Mouse (Mus musculus) thymus, adult 2 months (tissue): ENCODE results near the gene Dnajc16. TPM values are rescaled to one million over a fixed set of nuclear protein-coding genes. Genes with fewer than 3 reads are reported as not detected.
A peak's percentile ranks its signal among the peaks of the same experiment; 100 is the strongest.

Experiments used
- DNase-seq: peaks from one replicate; pipeline ENCODE4 v3.0.0; 2021
- H3K27ac ChIP-seq: fragments of 200-500 bp; 2 replicates; pipeline ENCODE4 v1.5.1; 2012; ENCODE audit warnings: low read length, control low read depth; ENCODE audit not compliant: control insufficient read depth, insufficient read depth
- H3K27me3 ChIP-seq: fragments of 200-500 bp; 2 replicates; pipeline ENCODE4 v1.6.1; 2012; ENCODE audit warnings: mild to moderate bottlenecking, low read length, moderate library complexity, mixed read lengths; ENCODE audit not compliant: control insufficient read depth, insufficient read depth
- H3K36me3 ChIP-seq: fragments of 200-500 bp; 2 replicates; pipeline ENCODE4 v1.6.1; 2012; ENCODE audit warnings: mild to moderate bottlenecking, low read length, moderate library complexity; ENCODE audit not compliant: control insufficient read depth, insufficient read depth
- H3K4me1 ChIP-seq: fragments of 200-500 bp; replicated peaks from 2 replicates; pipeline ENCODE4 v1.6.1; 2012; ENCODE audit warnings: low read length; ENCODE audit not compliant: control insufficient read depth, insufficient read depth
- H3K4me3 ChIP-seq: fragments of 200-500 bp; 2 replicates; pipeline ENCODE4 v1.5.1; 2012; ENCODE audit warnings: mild to moderate bottlenecking, low read length, control low read depth, moderate library complexity; ENCODE audit not compliant: control insufficient read depth, insufficient read depth
- CTCF ChIP-seq: fragments of 200-500 bp; IDR thresholded peaks from 2 replicates; pipeline ENCODE4 v1.5.1; 2012; ENCODE audit warnings: mild to moderate bottlenecking, control low read depth, low read length, moderate library complexity, borderline replicate concordance; ENCODE audit not compliant: control insufficient read depth, poor library complexity, insufficient read depth; ENCODE audit errors: extremely low read depth
- POLR2A ChIP-seq: fragments of 200-500 bp; IDR thresholded peaks from 2 replicates; pipeline ENCODE4 v1.6.1; 2012; ENCODE audit warnings: mild to moderate bottlenecking, low read length, control low read depth, moderate library complexity; ENCODE audit not compliant: control insufficient read depth, poor library complexity, insufficient read depth; ENCODE audit errors: extremely low read depth
- WGBS: fragments of 180-500 bp; shearing (Covaris S2); methylation state at CpG from one replicate; pipeline ENCODE4 v1.1.7; 2018; 5-methylcytosine and 5-hydroxymethylcytosine counted together
- polyA plus RNA-seq: library from polyadenylated mRNA; depleted of rRNA; stranded (reverse); fragments of >200 nt; gene quantifications from 2 replicates; pipeline ENCODE4 v1.2.3, GENCODE M21; 2012

Gene Dnajc16
- polyA plus RNA-seq, 1 experiment: 11.9 TPM

- no peak overlapping the region for H3K4me3 ChIP-seq
- no peak for TF ChIP-seq CTCF
- no peak for TF ChIP-seq POLR2A
- H3K27ac ChIP-seq: no peak overlapping the region
- no peak for DNase-seq
- no peaks in the 10 kb centered on the region for H3K4me1 ChIP-seq
- 89% methylated on average over 4 of the region's 4 CpGs for WGBS
- no peaks in the 10 kb centered on the region for H3K27me3 ChIP-seq
- no peaks in the 10 kb centered on the region for H3K36me3 ChIP-seq
Observed at GRCm38 (mm10) chr4:141804105-141804504, 13.4 kb upstream of the Dnajc16 start.

- 96% methylated on average over 5 of the region's 5 CpGs for WGBS
- no peak overlapping the region for H3K27ac ChIP-seq
- peaks cover 4% of the 10 kb centered on the region; the same call in 1 of the 2 replicates for H3K4me1 ChIP-seq
- H3K4me3 ChIP-seq: no peak overlapping the region
- no peaks in the 10 kb centered on the region for H3K36me3 ChIP-seq
- no peak for DNase-seq
- no peak for TF ChIP-seq CTCF
- no peak for TF ChIP-seq POLR2A
- H3K27me3 ChIP-seq: no peaks in the 10 kb centered on the region
Observed at GRCm38 (mm10) chr4:141797545-141797944, 6.8 kb upstream of the Dnajc16 start.

- 94% methylated on average over 4 of the region's 4 CpGs for WGBS
- TF ChIP-seq POLR2A: no peak
Observed at GRCm38 (mm10) chr4:141796954-141797353, 6.2 kb upstream of the Dnajc16 start.

GRCm38 (mm10) chr4:141796356-141796755, 5.6 kb upstream of the Dnajc16 start:
- WGBS: 96% methylated on average over 7 of the region's 7 CpGs
- no peak overlapping the region for H3K27ac ChIP-seq
- no peak for TF ChIP-seq CTCF
- no peak for TF ChIP-seq POLR2A
- H3K4me3 ChIP-seq: no peak overlapping the region
- no peaks in the 10 kb centered on the region for H3K27me3 ChIP-seq
- no peak for DNase-seq
- H3K4me1 ChIP-seq: peaks cover 4% of the 10 kb centered on the region; the same call in 1 of the 2 replicates
- no peaks in the 10 kb centered on the region for H3K36me3 ChIP-seq

More at GRCm38 (mm10) chr4:141796954-141797353, 6.2 kb upstream of the Dnajc16 start:
- Histone ChIP-seq H3K27me3 (no peaks in the 10 kb centered on the region), H3K27ac (no peak overlapping the region), H3K4me1 (peaks cover 4% of the 10 kb centered on the region; the same call in 1 of the 2 replicates), H3K4me3 (no peak overlapping the region), H3K36me3 (no peaks in the 10 kb centered on the region)
- DNase-seq: no peak

- Histone ChIP-seq H3K36me3 (no peaks in the 10 kb centered on the region), H3K4me3 (peak overlapping the region; percentile 86), H3K27ac (peak overlapping the region; percentile 25; the same call in 1 of the 2 replicates), H3K4me1 (peaks cover 11% of the 10 kb centered on the region), H3K27me3 (no peaks in the 10 kb centered on the region)
- WGBS: 2% methylated on average over 5 of the region's 5 CpGs
- no peak for DNase-seq
- TF ChIP-seq POLR2A: no peak
- no peak for TF ChIP-seq CTCF
Observed at GRCm38 (mm10) chr4:141794152-141794535, 3.4 kb upstream of the Dnajc16 start.

GRCm38 (mm10) chr4:141793282-141794151, 2.8 kb upstream of the Dnajc16 start, which contains the start of gene Casp9:
Casp9 (plus strand) TSS chr4:141793612.
- Histone ChIP-seq H3K27ac (peak within 1 kb of the TSS; percentile 66), H3K27me3 (no peaks in the 10 kb centered on the region), H3K4me1 (peaks cover 11% of the 10 kb centered on the region), H3K36me3 (no peaks in the 10 kb centered on the region), H3K4me3 (peak within 1 kb of the TSS; percentile 86)
- TF ChIP-seq CTCF (0 out of 2 replicates have a peak, but pooled peaks have one; percentile 4), POLR2A (peak; percentile 27; the same call in 1 of the 2 replicates)
- peak; percentile 98 for DNase-seq
- under 1% methylated on average over 69 of the region's 80 CpGs for WGBS
